Mouse (Mus musculus): ENCODE data around the gene Rps6kl1. TPM values are rescaled to one million over a fixed set of nuclear protein-coding genes. Genes with fewer than 3 reads are reported as not detected.

Gene Rps6kl1
- under 1 TPM; 0.51 to 0.89 TPM for total RNA-seq (2021)
- long read RNA-seq, experiment 1, partial matches to known transcripts: 0 of 2 reads
- long read RNA-seq, experiment 1, other reads (novel, unspliced or antisense): 2 of 2 reads
- long read RNA-seq, experiment 2, partial matches to known transcripts: 0 of 2 reads
- long read RNA-seq, experiment 2, other reads (novel, unspliced or antisense): 1 of 2 reads

DNA sequence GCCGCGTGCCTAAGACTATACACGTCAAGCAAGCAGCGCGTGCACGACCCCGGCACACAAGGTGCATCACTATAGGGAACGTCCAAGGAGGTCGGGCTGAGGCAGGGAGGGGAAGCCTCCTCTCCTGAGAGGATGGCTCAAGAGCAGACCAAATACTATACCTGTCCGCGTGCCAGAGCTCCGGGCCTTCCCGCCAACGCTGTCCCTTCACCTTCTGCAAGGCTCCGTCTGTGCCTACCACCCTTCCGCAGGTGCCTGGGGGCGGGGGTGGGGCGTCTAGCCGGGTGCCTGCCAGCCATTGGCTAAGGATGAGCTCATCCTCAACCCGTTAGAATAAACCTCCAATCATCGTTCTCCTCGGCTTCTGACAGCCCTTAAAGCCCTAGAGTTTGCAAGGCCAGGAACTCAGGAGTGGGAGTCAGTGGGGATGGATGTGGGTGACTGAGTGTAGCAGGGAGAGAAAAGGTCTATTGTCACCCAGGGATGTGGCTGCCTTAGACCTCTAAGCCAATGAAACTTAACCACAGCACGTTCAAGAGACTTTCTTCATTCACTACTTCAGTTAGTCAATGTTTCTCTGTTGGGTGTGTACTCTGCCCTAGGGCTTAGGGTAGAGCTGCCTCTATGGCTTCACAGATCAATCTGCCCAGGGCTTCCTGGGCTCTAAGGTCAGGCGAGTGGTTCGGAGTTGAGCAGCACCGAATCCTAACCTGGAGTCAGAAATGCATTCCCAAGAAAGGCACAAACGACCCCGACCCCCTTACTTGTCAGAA is at the start of gene Rps6kl1:
TSS of gene Rps6kl1 (minus strand) at position 263 of the 773 bp plus-strand sequence.
- intact Hi-C loops (cut with DNase I; ENCODE audit: low total_unique reads): no loop called here
- no peak for DNase-seq

DNA sequence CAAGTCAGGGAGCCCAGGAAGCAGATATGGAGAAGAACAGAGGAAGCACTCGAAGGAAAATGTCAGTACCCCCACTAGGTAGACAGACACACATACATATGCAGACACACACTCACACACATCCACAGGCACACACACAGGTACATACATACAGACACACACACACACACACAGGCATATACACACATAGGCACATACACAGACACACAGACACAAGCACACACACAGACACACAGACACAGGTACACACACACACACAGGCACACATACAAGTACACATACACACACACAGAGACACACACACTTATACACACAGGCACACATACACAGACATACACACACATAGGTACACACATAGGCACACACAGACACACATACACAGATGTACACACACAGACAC is 48.9 kb upstream of the Rps6kl1 start:
- intact Hi-C loops (cut with DNase I; ENCODE audit: low total_unique reads): no loop called here
- DNase-seq: no peak

DNA sequence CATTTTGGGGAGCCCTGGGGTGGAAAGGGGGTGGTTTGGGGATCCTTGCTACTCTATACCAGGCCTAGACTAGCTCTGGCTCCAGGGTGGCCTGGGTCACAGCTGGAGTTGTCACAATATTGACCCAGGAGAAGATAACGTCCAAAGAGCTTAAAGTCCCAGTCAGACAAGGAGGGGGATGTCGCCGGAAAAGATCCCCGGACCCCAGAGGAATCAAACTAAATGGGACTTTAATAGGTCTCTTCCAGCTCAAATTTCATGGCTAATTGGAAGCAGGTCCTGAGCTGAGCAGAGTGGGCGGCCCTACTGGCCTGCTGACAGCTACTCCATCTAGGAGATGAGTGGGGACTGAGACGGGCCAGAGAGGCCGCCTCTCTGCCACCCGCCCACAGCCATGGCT is 46.9 kb upstream of the Rps6kl1 start:
- DNase-seq: no peak
- intact Hi-C loops (cut with DNase I; ENCODE audit: low total_unique reads): no loop called here

DNA sequence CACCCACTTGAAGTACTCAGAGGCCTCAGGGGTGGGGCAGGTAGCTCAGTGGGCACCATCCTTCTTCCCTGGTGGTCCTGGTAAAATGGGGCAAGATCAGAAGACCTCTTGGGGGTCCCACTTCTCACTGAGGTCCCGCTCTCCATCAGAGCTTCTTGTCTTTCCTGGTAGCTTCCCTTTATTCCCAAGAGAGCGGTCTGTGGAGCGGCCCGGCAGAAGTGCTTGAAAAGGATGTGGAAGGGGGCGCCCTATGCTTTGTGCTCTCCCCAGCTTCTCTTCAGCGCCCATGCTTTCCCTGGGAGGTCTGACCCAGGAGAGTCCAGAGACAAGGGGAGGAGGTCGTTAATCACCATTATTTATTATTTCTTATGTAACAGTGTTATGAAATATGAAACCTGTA is 46.3 kb upstream of the Rps6kl1 start:
- intact Hi-C loops (cut with DNase I; ENCODE audit: low total_unique reads): no loop called here

DNA sequence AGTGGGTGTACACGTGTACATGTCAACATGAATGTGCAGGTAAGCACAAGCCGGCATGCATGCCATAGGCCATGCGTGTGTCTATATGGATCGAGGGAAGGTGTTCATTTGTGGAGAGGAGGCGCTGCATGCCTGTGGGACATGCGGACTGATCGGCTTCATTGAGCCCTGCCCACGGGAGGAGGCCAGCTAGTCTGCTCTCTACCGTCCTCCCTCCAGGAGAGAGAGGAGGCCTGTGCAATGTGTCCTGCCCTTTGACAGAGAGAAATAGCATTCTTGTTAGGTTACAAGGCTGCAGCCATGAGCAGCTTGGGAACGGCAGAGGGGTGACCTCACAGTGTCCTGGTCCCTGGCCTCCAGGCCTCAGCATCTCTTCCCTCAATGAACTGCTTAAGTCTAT is 45.1 kb upstream of the Rps6kl1 start:
- DNase-seq: no peak
- intact Hi-C loops (cut with DNase I; ENCODE audit: low total_unique reads): no loop called here

More for the DNA sequence above, 46.3 kb upstream of the Rps6kl1 start:
- DNase-seq: no peak

DNA sequence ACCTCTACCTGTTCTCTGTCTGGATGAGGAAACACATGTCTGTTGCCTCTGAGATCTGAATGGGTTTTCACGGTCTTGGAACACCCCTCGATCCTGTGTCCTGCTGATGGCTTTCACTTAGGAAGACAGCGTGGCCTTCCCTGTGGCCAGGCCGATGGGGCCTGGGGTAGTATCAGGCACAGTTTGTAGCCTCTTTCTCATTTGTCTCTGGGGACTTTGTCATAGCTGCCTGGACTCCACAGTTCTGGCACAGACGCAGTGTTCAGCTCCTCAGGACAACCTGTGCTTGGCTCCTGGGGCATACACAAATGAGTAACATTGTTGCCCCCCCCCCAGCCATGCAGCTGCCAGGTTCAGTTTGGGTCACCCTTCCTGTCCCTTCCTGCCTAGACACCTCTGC is 44.0 kb upstream of the Rps6kl1 start:
- DNase-seq: no peak
- intact Hi-C loops (cut with DNase I; ENCODE audit: low total_unique reads): no loop called here

DNA sequence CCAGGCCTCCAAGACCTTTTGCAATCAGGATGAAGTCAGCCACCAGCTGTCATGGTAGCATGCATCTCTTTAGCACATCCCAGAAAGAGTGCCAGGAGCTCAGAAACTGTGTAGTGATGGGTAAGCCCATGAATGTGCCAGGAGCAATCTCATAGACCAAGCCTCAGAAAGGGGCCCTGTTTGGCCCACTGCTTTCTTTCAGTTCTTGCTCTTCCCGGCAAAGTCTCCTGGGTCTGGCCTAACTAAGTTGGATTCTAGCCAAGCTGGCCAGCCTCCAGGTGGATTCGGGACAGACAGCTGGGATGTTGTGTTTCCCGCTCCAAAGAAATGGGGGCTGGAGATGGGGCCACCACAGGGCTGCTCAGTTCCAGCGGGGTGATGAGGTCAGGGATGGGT is 43.6 kb upstream of the Rps6kl1 start:
- intact Hi-C loops (cut with DNase I; ENCODE audit: low total_unique reads): no loop called here
- DNase-seq: peak; percentile 90

DNA sequence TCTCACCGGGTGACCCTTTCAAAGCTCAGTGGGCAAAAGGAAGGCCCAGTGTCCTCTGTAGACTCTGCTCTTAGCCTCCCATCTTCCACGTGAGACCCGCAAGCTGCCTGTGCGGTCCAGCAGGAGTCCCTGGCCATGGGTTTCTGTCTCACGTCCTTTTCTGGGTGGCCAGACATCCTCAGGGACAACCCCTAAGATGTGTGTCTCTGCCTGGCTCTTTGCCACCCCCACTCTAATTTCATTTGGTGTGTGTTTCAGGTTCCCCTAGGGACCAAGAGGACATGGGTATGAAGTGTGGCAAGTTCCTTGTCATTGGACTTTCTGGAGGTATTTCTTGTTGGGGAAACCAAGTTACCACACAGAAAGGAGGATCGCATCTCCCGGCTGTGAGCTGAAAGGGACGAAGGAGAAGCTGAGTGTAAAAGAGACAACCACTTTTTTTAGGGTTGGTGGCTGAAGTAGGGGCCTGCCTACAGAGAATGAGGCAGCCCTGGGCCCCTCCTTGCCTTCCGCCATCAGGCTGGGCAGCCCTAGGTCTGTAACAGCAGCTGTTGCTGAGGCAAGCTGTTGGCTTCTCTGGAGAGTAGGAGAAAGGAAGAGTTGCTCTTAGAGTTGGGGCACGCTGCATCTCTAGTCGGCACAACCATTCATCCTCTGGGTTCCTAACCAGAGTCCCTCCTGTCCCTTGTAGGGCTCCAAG is 43.0 kb upstream of the Rps6kl1 start:
- intact Hi-C loops (cut with DNase I; ENCODE audit: low total_unique reads): no loop called here
- DNase-seq: peak; percentile 68

DNA sequence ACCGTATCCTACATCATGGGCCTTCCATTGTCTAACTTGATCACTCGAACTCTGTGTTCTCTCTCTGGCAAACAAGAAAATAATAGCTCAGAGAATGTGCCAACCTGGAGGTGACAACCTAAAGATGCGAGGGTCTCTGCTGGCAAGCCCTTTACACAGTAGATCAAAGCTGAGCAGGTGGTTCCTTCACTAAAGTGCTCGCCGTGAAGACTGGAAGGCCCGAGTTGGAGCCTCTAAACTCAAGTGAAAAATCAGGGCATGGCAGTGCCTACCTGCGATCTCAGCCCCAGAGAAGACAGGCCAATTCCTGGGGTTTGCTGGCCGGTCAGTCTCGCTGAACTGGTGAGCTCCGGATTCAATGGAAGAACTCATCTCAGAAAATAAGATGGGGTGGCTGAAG is 42.1 kb upstream of the Rps6kl1 start:
- DNase-seq: no peak
- intact Hi-C loops (cut with DNase I; ENCODE audit: low total_unique reads): no loop called here

DNA sequence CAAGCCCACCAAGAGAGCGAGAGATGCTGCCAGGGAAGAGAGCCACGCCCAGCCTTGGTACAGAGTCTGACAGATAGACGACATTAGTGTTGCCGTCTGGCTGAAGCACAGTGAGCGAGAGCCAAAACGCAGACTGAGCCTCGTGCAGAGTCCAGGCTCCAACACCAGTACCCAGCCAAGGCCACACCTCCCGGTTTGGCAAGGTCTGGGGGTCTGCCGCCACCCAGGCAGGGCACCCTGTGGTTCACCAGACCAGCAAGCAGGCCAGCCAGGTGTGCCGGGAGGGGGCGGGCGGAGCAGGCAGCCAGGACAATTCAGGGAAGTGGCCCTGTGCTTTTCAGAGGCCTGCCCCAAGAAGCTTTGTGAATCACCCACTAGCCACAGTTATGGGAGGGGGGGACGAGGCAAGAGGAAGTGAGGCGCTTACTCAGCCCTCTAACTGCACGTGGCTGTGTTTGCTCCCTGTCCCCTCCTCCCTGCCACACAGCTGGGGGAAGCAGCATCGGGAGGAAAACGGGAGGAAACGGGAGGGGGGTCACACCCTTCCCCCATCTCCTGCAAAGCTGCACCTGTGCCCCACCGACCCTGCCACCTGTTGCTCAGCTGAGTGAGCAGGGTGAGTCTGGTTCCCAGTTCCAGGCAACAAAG is 41.5 kb upstream of the Rps6kl1 start:
- peak; percentile 54 for DNase-seq
- intact Hi-C loops (cut with DNase I; ENCODE audit: low total_unique reads): no loop called here

DNA sequence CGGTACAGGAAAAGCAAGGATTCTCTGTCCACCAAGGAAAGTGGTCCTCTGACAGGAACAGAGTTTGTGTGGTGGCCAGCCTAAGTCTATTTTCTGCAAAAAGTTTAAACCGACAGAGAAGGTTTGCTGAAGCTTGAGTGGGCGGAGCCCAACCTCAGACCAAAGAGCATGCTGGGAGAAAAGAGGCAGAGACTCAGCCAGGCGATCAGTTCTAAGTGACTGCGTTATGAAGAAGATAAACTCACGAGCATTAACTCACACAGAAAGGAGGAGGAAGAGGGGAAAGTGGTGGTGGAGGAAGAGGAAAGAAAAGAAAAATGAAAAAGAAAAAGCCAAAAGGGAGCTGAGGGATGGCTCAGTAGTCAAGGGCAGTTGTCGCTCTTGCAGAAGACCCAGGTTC is 39.2 kb upstream of the Rps6kl1 start:
- no peak for DNase-seq
- intact Hi-C loops (cut with DNase I; ENCODE audit: low total_unique reads): no loop called here

DNA sequence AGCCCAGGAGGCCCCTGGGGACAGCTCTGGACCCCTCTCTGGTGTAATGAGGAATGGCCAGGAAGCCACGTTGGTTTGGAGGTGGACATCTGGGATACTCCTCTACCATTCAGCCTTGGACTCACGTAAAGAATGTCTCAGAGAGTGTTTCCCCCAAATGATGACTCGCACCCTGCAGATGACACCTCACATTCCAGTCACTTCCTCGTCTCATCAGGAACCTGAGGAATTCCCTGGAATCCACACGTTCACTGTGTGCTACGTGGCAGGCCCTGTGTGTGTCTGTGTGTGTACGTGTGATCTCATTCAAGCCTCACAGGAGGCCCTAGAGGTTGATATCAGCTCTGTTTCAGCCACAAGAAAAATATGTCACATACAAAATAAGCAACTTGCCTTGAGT is 35.3 kb upstream of the Rps6kl1 start:
- intact Hi-C loops (cut with DNase I; ENCODE audit: low total_unique reads): no loop called here
- DNase-seq: no peak

DNA sequence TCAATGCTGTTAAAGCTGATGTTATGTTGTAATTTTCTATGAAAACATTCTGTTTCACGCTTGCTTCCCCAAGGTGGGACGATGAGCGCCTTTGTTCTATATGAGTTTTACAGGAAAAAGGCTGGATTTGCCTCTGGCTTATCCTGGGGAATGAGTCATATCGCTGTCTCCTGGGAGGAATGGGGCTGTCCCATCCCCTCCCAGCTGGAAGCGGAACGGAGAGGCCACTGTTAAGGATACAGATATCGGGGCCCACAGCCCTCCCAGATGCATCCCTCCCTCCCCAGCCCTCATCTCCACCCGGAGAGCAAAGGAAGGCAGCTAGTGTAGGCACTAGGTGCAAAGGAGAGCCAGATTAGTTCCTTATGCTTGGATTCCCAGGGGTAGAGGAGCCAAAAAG is 34.7 kb upstream of the Rps6kl1 start:
- intact Hi-C loops (cut with DNase I; ENCODE audit: low total_unique reads): no loop called here
- DNase-seq: peak; percentile 61

DNA sequence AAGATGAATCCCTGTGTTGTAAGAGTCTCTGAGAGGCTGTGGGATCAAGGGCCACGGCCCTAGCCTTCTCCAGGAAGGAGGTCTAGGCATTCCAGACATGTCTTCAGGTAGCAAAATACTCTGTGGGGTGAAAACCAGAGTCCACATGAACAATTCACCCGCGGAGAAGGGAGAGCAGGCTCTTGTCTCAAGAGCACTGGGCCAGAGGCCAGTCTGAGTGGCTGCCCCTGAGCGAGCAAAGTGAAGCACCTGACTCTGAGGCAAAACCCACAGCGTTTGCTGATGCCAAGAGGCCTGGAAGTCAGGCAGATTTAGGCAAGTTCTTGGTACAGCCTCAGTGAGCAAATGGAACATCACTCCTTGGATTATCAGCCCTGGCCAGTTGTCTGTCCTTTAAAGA is 33.1 kb upstream of the Rps6kl1 start:
- intact Hi-C loops (cut with DNase I; ENCODE audit: low total_unique reads): loop anchor here (5.0 kb wide), 1 partner anchor 33 kb away; the partner anchor contains the start of gene Eif2b2
- DNase-seq: no peak

DNA sequence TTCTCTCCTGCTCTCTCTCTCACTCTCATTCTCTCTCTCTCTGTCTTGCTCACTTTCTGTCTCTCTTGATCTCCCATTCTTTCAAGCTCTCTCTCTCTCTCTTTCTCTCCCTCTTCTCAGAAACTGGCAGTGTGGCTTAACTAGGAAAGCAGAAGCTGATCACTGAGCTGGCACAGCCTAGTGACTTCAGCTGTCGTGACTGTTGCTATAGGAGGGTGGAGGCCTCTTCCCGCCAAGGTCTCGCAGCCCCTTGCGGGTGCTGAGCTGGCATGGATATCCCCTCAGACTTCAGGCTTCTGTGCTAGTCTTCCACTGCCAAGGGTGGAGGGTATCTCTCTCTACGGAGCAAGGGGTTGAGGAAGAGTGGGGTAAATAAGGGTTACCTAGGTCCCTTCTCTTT is 31.8 kb upstream of the Rps6kl1 start:
- intact Hi-C loops (cut with DNase I; ENCODE audit: low total_unique reads): loop anchor here (5.0 kb wide), 1 partner anchor 34 kb away; the partner anchor contains the start of gene Eif2b2
- DNase-seq: no peak

DNA sequence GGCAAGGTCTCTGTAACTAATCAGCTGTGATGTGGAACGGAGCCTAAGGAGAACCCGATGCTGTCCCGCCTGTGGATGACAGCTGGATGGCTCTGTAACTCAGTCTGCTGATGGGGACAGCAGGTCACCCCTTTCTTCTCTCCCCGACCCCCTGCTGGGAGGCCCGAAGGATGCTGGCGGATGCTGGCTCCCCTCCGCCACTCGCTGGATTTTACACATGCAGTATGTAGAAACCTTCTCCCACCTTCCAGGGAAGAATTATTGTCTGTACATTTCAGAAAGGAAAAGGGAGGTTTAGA is 31.2 kb upstream of the Rps6kl1 start:
- no peak for DNase-seq
- intact Hi-C loops (cut with DNase I; ENCODE audit: low total_unique reads): loop anchor here (5.0 kb wide), 1 partner anchor 35 kb away; the partner anchor contains the start of gene Eif2b2

DNA sequence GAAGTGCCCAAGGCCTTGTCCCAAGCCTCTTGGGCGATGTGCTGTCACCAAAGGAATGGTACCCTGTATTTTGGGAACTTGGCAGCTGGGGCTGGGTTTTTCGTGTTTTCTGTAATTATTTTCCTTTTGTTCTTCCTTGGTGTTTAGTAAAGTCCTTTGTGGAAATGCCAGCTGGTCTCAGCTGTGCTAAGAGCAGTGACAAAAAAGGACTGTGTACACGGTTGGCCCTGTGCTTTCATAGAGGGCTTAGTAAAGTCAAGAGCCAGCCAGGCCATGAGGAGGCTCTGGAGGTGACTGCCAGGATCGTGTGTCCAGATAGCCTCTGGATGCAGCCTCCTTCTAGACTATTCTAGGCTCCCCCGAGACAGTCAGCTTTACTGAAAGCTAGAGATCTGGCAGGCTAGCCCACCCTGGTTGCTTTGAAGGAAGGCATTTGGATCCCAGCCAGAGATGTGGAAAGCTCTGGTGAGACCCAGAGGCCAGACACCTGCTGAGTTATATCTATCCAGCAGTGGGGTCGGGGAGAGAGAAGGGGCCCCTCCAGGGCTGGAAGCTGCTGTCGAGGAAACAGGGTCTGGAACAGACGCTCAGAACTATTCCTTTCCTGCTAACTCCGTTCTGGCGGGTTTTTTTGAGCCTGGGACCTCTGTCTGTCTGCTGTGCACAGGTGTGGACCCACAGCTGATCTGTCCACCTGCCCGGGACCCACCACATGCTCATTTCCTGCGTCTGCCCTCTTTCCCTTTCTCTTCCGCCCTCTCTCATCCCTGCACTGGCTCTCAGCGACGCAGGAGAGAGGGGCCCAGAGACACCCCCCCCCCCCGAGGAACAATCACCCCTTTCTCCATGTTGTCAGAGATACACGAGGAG is 30.6 kb upstream of the Rps6kl1 start:
- no peak for DNase-seq
- intact Hi-C loops (cut with DNase I; ENCODE audit: low total_unique reads): loop anchor here (5.0 kb wide), 1 partner anchor 36 kb away; the partner anchor contains the start of gene Eif2b2

DNA sequence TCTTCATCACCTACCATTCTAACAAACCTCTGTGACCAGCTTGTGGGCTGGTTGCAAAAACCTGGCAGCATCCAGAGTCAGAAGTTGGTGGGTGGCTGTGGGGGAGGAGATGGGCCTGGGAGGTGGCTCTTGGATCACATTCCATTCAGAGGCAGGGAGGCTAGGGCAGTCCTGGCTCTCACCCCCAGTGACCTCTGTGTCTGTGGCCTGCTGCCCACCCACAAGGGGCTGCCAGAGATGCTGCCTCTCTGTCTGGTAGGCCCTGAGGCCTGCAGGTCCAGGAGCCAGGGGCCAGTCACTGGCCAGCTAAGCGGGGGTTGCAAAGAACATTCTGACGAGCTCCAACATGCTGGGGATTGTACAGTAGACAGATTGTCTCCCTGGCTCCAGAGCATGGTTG is 27.2 kb upstream of the Rps6kl1 start:
- intact Hi-C loops (cut with DNase I; ENCODE audit: low total_unique reads): no loop called here

DNA sequence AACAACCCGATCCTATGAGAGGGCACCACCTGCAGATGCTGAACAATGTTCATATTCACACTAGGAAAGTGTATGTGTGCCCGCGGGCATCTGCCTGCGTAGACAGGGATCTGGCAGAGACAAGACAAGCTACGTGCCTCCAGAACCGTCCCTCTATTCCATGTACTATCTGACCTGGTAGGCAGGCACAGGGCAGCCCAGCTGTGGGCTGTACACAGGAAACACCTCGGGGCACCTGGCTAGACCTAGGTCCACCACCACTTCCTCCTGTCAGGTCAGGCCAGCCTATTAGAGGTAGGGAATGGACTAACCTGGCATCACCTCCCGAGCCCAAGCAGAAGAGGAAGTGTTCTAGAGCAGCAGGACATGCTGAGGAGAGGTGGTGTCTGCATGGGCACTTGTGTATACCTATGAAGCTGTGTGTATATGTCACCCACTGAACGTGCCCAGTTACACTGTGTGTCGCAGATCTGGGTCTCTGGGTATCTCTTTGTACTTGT is 26.7 kb upstream of the Rps6kl1 start, which contains the start of gene Pgf:
TSS of gene Pgf (minus strand) at position 51 of the 500 bp plus-strand sequence.
- intact Hi-C loops (cut with DNase I; ENCODE audit: low total_unique reads): no loop called here
- no peak for DNase-seq

More for the DNA sequence above, 27.2 kb upstream of the Rps6kl1 start:
- no peak for DNase-seq

All from gastrocnemius, postnatal 14 days (tissue).